Mouse (Mus musculus) brown adipose tissue, adult 24 weeks (tissue): ENCODE measurements around the gene Rrm1. TPM values are rescaled to one million over a fixed set of nuclear protein-coding genes. Genes with fewer than 3 reads are reported as not detected.
A peak's percentile ranks its signal among the peaks of the same experiment; 100 is the strongest.
"Not testable (repeated sequence)": the region's sequence is repeated elsewhere in the genome, so short reads cannot be mapped to it uniquely, and the experiment has no call there.

Experiments
- H3K27ac ChIP-seq: fragments of 200-500 bp; replicated peaks from 2 replicates; pipeline ENCODE4 v1.5.1; 2012; ENCODE audit warnings: low read depth, mild to moderate bottlenecking, low read length
- H3K4me1 ChIP-seq: fragments of 200-500 bp; 2 replicates; pipeline ENCODE4 v1.6.1; 2012; ENCODE audit warnings: low read length, mixed read lengths; ENCODE audit not compliant: control insufficient read depth, insufficient read depth, insufficient read length
- H3K4me3 ChIP-seq: fragments of 200-500 bp; 2 replicates; pipeline ENCODE4 v1.5.1; 2012; ENCODE audit warnings: low read depth, mild to moderate bottlenecking, low read length, moderate library complexity; ENCODE audit not compliant: insufficient read depth
- polyA plus RNA-seq: library from polyadenylated mRNA; stranded (reverse); fragments of >200 nt; gene quantifications from 2 replicates; pipeline ENCODE4 v1.2.4, GENCODE M21; 2012; ENCODE audit not compliant: missing spikeins, insufficient read depth, insufficient read length

The Rrm1 gene
- polyA plus RNA-seq, 1 experiment: 19.5 TPM

DNA sequence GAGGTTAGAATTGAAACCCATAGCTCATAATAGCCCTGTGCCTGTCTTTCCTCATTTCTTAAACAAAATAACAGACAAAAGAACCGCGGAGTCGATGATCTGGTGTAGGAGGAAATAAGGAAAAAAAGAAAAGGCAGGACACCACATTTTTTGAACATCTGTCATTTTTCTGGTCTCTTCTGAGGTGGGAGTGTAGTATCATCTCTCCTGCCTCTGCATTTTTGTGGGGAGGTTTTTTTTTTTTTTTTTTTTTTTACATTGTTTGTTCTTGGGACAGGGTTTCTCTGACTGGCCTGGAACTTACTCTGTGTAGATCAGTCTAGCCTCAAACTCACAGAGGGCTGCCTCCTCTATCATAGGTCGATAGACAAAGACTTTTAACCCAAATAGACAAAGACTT is 937 bp downstream of the Rrm1 start:
- no peak overlapping the region for H3K27ac ChIP-seq
- H3K4me3 ChIP-seq: peak overlapping the region; percentile 82
- H3K4me1 ChIP-seq: no peaks in the 10 kb centered on the region

DNA sequence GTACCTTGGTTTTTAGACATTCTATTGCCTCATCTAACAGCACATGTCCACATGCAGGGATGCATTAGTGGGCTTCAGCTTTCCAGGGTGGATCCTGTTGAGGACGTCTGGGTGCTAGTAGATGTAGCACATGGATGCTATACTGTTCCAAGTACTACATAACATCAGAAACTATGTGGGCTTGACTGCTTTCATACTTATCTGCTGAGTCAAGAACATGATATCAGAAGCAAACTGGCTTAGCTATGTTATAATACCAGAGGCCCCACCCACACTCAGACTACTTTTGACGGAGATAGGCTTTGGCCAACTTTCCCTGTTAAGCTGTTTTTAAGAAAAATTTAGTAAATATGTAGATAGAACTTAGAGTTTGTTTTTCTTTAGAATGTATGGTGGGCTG is 2.8 kb downstream of the Rrm1 start:
- Histone ChIP-seq H3K27ac (no peak overlapping the region), H3K4me1 (no peaks in the 10 kb centered on the region), H3K4me3 (no peak overlapping the region)

DNA sequence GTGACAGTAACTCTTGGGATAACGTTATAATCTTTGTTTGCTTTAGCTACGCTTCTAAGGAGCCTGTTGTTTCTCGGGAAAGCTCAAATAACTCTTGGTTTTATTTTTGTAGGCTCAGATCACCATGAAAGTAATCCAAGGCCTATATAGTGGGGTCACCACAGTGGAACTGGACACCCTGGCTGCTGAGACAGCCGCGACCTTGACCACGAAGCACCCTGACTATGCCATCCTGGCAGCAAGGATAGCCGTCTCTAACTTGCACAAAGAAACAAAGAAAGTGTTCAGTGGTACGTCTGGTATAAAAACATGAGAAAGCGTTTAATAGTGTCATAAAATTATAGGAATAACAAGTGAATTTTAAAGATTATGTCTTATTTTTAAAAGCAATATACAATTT is 4.9 kb downstream of the Rrm1 start:
- Histone ChIP-seq H3K4me1 (no peaks in the 10 kb centered on the region), H3K27ac (no peak overlapping the region), H3K4me3 (no peak overlapping the region)

DNA sequence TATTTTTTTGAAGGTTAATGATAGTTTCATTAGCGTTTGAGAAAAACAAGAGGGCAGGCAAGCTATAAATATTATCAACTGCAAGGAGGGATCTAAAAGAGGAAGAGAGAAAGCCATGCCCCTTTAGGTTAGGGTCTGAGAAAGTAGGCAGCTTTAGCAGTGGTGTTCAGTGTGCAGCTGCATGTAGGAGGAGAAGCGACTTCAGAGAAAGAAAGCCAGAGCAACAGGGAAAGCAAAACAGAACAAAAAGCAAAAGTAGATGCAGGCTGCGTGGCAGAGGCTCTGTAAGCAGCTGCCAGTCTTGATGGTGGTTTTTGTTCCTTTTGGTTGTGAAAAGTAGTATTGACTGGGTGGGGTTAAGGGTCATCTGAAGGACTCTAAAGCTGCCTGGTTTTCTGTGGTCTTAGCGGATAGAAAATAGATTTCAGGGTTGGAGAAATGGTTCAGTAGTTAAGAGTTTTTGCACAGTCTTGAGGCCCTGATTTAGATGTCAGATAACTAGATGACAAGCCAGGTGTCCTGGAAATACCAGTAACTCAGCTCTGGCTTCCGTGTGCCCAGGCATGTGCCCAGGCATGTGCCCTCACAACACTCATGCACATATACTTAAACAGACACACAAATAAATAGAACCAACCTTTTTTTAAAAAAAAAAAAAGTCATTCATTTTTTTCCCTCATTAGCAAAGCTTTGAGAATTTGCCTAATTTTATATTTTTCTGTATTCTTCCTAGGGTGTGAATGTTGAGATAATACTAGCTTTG is 17.3 kb downstream of the Rrm1 start:
- H3K4me3 ChIP-seq: no peak overlapping the region
- H3K27ac ChIP-seq: no peak overlapping the region
- no peaks in the 10 kb centered on the region for H3K4me1 ChIP-seq

DNA sequence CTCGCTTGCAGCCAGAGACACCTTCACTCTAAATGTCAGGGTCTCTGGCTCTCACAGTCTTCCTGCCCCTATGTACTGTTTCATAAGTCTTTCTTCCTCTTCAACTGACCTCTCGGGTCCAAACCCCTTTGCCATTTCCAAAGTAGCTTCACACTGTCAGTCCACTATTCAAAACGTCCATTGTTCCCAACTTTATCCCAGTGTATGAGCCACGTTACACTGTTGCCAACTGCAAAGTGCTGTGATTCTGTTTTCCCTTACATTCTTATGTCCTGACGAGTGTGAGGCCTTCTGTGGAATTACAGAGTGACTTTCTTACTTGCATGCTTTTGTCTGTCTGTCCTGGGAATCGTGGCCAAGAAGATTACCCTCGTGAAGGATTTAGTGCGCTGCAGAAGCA is 26.1 kb downstream of the Rrm1 start:
- no peak overlapping the region for H3K4me3 ChIP-seq
- no peaks in the 10 kb centered on the region for H3K4me1 ChIP-seq
- H3K27ac ChIP-seq: no peak overlapping the region

DNA sequence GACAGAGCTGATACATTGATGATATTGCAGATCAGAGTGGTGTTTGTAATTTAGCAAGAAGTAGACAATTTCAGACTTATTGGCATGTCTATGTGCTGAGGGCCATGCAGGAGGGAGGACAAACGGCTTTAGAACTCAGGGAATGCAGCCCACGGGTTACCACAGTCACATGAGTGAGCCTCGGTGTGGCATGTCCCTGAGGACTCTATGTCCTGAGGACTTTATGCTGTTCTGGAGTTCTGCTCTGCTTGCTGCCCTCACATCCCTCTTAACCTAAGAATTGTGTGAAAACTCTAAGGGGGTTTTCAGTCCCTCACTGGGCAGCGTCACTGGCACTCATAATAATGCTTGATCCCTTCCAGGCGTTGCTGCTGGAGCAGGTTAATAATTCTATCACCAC is 31.2 kb downstream of the Rrm1 start:
- Histone ChIP-seq H3K4me1 (no peaks in the 10 kb centered on the region), H3K27ac (no peak overlapping the region), H3K4me3 (no peak overlapping the region)

DNA sequence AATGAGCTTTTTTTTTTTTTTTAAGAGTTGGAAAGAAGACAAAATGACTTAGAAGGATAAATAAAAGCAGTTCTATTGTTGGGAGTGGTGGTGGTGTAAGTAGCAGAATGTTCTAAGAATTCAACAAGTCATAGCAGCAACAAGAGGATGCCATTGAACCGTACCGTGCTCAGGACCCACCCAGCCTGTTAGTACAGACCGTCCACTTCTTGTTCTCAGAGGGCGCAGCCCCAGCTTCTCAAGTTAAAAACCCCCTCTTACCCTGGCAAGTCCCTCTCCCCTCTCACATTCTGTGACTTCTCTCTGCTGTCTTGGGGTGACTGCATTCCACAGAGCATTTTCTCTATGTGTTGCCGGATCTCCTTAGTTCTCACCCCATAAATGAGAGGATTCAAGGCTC is 35.1 kb downstream of the Rrm1 start:
- Histone ChIP-seq H3K27ac (no peak overlapping the region), H3K4me1 (peaks cover 4% of the 10 kb centered on the region), H3K4me3 (no peak overlapping the region)

DNA sequence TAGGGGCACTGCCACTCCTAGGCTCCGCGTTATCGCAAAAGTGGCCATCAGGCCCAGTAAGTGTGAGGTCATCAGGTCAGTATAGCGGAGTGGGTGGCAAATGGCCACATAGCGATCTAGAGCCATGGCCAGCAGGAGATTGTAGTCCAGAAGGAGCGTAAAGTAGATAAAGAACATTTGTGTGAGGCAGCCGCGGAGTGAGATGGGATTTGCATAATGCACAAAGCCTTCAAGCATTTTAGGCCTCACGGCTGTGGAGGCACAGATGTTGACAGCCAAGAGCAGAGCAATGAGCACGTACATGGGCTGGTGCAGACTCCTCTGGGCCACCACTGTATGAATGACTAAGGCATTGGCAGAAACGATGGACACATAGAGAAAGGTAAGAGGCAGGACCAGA is 35.9 kb downstream of the Rrm1 start:
- Histone ChIP-seq H3K4me3 (no peak overlapping the region), H3K27ac (no peak overlapping the region), H3K4me1 (peaks cover 4% of the 10 kb centered on the region)

DNA sequence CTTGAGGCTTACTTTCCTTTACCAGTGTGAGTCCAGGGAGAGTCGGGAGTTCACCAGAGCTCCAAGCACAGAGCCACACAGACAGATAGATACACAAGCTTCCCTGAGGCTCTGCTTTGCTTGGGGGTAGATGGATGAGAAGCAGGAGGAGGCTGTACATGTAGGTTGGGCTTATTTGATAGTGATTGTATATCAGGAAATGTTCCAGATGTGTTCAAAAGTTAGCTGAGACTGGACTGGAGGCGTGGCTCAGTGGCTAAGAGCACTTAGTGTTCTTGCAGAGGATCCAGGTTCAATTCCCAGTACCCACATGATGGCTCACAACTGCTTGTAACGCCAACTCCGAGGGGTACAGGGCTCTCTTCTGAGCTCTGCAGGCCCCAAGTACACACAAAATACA is 36.9 kb downstream of the Rrm1 start:
- Histone ChIP-seq H3K4me3 (no peak overlapping the region), H3K27ac (no peak overlapping the region), H3K4me1 (peaks cover 4% of the 10 kb centered on the region)

DNA sequence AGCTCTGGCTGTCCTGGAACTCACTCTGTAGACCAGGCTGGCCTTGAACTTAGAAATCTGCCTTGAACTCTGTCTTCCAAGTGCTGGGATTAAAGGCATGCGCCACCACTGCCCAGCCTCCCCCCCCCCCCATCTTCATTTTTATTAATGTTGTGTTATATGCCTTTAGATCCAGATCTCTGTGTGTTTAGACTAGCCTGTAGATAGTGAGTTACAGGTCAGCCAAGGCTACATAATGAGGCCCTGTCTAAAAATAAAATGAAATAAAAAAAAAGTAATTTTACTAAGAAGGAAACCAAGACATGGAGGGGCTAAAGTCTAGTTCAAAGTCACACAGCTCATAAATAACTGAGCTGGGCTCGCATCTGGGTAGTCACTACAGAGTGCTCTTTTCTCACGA is 37.4 kb downstream of the Rrm1 start:
- Histone ChIP-seq H3K4me3 (no peak overlapping the region), H3K4me1 (peaks cover 4% of the 10 kb centered on the region), H3K27ac (no peak overlapping the region)

DNA sequence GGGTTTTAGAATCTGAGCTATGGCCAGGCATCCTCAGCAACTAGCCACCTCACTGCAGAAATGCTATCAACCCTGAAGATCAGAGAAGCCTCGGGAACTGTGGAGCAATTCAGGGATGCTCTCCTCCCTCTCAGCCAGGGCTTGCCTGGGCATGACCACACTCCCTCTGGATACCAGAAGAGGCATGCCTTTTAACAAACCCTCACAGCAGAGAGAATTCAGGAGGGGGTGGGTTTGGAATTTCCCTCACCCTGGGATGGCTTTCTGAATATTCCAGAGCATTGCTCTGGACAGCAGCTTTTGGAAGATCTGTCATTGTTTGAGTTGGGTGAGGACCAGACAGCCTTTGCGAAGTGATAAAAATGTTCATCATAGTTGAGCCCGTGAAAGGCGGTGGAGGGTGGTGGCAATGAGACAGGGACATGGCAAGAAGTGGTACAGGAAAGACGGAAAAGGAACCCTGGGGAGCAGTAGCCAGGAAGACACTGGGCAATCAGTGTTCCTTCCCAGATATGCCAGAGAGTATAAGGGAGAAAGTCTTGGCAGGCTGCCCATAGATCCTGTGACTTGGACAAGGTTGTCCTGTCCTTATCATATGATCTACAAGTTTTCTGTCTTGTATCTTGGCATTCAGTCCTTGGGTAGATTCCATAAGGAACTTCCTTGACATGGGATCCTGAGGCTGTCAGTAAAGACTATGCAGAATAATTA is 38.0 kb downstream of the Rrm1 start:
- no peak overlapping the region for H3K27ac ChIP-seq
- peaks cover 4% of the 10 kb centered on the region for H3K4me1 ChIP-seq
- no peak overlapping the region for H3K4me3 ChIP-seq

DNA sequence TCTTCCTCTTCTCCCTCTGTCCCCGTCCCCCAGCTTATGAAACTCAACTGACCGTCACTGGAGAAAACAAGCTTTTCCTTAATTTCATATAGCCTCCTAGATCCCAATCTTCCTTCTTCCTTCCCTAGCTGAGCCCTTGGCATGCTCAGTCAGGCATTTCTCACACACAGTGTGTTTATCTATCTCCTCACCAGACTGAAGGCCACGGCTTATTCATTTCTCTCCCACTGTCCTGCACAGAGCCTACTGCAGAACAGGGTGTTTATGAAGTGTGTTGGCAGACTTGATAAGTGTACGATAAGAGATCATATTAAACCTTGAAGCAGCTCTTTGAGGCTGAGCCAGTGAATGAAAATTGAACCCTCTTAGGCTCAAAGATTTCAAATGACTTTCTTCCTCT is 39.3 kb downstream of the Rrm1 start:
- Histone ChIP-seq H3K4me1 (peaks cover 4% of the 10 kb centered on the region), H3K27ac (no peak overlapping the region), H3K4me3 (no peak overlapping the region)

DNA sequence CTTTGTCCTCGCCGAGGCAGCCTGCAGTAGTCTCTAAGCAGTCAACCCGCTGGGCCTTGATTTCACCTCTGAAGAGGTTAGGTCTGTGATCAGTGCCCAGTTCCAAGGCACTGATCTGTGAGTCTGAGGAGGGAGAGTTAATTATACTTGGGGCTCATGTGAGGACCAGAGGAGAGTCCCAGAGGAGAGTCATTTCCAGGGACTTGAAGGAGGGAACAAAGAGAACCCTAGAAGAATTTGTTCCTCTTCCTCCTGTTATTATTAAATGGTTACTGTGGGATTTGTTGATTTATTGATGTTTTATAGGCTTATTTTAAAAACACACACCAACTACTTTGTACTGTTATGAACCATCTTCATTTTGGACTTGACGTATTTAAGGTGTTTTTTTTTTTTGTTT is 40.1 kb downstream of the Rrm1 start, which contains the start of gene Olfr543:
Gene Olfr543 (minus strand): TSS at position 101 of the 400 bp plus-strand sequence.
- Histone ChIP-seq H3K27ac (no peak within 1 kb of the TSS), H3K4me1 (peaks cover 4% of the 10 kb centered on the region), H3K4me3 (no peak within 1 kb of the TSS)

DNA sequence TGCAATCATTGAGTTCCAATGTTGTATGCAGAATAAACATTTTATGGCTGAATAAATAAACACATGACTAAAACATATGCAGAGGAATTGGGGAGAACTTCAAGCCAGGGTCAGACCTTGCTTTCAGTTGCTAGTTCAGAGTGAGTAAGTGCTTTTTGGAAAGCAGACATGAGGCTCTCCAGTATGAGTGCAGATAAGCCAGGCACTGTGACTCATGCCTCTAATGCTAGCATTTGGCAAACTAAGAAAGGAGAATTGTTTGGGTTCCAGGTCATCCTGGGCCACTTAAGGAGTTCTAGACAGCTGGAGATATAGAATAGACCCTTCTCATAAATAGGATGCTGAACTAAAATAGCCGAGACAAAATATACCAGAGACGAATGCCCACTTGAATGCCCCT is 42.2 kb downstream of the Rrm1 start:
- H3K27ac ChIP-seq: no peak overlapping the region

DNA sequence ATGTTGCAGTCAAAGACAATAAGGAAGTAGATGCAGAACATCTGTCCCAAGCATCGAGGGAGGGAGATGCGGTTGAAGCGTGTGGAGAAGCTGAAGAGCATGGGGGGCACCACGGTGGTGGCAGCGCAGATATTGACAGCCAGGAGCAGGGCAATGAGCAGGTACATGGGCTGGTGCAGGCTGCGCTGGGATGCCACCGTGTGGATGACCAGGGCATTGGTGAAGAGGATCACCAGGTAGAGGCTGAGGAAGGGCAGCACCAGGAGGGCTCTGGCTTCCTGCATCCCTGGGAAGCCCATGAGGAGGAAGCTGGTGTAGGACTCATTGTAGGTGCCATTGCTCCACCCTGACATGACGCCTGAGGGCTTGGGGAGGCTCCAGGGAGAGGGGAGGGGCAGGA is 43.3 kb downstream of the Rrm1 start:
- H3K27ac ChIP-seq, H3K4me3 ChIP-seq, H3K4me1 ChIP-seq: not testable (repeated sequence)

More for the DNA sequence above, 42.2 kb downstream of the Rrm1 start:
- H3K4me3 ChIP-seq: no peak overlapping the region
- peaks cover 7% of the 10 kb centered on the region for H3K4me1 ChIP-seq

DNA sequence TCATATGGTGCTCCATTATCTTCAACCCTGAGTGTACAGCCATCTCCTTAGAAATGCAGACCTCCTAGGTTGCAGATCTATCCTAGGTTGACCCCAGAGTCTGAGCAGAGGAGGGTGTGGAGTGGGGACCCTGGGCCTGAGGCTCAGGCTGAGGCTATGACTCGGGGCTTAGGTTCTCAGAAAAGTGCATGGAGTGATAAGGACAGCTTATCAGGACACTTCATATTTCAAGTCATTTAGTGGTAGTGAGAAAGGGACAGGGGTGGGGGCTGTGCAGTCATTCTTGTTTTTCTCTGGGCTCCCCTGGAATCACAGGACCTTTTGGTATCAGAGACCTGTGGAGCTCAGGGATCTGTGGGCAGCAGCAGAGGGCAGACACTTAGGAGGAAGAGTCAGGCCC is 44.6 kb downstream of the Rrm1 start:
- H3K27ac ChIP-seq: no peak overlapping the region
- H3K4me3 ChIP-seq: no peak overlapping the region
- H3K4me1 ChIP-seq: peaks cover 2% of the 10 kb centered on the region; the same call in 1 of the 2 replicates
